Mouse (Mus musculus) T-helper 2 cell (primary cell): ENCODE data around the gene Sp9.

Experiments used
- in situ Hi-C: fragments of 300-600 bp; cut with MboI, MseI; formaldehyde crosslinking; loops from one replicate; pipeline ENCODE4 v1.15.1; 2025; ENCODE audit warnings: high pct_unique_total_duplicates

The Sp9 gene

DNA sequence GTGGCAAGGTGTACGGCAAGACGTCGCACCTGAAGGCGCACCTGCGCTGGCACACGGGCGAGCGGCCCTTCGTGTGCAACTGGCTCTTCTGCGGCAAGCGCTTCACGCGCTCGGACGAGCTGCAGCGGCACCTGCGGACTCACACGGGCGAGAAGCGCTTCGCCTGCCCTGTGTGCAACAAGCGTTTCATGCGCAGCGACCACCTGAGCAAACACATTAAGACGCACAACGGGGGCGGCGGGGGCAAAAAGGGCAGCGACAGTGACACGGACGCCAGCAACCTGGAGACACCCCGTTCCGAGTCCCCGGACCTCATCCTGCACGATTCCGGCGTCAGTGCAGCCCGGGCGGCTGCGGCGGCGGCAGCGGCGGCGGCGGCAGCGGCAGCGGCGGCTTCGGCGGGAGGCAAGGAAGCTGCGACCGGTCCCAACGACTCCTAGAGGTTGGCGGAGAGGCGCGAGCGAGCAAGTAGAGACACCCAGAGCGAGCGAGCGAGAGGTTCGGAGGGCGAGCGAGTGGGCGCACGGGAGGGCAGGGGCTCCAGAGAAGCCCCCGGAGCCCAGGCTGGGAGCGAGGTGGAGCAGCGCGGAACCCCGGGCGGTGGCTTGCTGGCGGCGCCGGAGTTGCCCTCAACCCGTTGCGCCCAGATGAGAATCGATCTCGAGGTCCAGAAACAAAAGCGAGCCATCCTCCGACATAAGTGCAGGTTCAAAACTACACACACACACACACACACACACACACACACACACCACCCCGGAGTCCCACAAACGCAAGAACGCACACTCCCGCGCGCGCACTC, 2.6 kb downstream of the Sp9 start:
- in situ Hi-C loops, result loop anchor here (10.0 kb wide), 1 partner anchor 1740 kb away; no protein-coding TSS in a partner anchor

DNA sequence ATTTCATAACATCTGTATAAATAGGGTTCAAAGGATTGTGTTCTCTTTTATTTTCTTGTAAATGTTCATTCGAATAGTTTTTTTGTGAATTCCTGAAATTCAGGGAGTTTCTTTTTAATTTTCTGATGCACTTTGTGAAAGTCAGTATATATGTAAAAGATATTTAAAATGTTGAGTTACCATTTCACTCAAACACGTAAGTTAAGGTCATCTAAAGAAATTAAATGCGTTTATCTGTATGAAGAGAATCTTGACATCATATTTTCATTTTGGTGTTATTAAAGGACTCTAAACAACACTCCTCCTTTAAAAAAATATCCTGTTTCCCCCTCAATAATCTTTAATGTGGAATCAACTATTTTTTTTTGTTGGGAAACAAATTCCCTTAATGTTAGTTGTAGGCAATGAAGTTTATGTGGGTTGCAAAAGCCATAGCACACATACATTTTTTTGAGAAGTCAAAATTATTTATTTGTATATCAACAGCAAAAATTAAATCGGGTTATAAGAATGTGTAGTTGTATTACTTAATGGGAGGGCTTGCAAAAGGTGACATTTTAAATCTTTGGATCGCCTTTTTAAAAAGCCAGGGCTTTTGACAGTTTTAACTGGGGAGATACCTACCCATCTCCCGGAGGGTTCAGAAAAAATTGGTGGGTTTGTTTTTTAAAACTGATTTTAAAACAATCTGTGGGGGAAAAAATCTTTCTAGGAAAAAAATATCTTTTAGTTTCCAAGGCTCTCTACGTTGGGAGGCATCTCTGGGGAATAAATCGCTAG, 3.7 kb downstream of the Sp9 start:
- in situ Hi-C loops, result loop anchor here (10.0 kb wide), 1 partner anchor 1741 kb away; no protein-coding TSS in a partner anchor

DNA sequence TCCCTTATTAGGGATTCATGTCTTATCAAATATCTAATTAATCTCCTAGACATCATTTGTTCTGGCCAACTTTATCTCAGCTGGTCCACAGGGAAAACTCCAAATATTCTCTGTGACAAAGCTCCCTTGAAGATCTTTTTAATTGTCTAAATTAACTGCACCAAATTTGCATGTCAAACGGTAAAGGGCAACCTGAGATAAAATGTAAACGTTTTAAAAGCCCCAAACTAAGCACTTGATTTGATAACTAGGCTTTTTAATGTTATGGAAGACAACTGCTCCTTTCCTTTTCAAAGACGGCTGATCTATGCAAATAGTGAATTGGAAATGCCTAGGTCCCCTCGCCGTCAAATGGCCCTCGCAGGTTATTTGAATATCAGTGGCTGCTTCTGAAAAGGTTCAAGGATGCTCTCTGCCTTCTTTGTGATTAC, 4.4 kb downstream of the Sp9 start:
- in situ Hi-C loops, result loop anchor here (10.0 kb wide), 1 partner anchor 1741 kb away; no protein-coding TSS in a partner anchor

DNA sequence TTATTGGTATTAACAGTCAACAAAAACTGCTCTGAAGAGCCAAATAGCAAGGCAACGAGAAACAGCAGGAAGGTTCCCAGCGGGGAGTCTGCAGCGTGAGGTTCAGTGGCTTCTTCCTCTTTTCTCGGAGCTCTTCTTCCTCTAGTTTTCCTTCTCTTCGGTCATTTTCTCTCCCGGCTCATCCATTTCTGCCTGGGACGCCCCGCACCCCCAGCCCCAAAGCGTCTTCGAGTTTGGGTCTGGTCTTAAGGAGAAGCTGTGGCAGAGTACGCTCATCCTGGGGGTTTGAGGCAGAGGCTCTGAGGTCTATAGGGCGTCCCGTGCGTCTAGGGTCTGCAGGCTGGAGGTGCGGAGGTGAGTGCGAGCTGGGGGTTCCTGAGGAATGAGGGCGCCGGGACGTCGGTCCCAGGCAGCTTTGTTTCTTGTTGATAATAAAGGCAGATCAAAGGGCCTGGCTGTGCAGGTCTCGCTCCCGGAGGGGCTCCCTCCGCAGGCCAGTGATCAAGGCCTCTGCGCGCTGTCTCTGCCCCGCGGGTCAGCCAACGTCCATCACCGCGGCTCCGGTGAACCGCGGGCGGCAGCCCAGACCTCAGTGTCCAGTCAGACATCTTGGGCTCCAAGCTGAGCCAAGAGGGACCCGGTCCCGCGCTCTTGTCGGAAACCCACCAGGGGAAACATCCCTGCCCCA, 5.4 kb downstream of the Sp9 start:
- in situ Hi-C loops, result loop anchor here (10.0 kb wide), 1 partner anchor 1742 kb away; no protein-coding TSS in a partner anchor

DNA sequence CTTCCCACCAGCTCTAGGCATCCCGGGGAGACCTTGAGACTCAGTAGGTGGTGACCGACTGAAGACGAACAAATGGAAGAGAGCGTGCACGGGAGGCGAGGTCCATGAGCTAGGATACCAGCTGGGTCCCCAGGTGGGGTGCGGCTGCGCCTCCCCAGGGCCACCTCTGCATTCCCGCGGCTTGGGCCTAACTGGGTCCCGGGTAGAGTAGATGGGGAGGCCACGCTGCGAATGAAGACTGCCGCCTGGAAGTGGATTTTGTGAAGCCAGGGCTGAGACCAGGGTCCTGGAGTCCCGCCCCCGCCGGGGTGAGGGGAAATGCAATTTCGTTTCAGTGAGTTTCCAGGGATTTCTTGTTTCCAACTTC, 6.0 kb downstream of the Sp9 start:
- in situ Hi-C loops, result loop anchor here (10.0 kb wide), 1 partner anchor 1743 kb away; no protein-coding TSS in a partner anchor

DNA sequence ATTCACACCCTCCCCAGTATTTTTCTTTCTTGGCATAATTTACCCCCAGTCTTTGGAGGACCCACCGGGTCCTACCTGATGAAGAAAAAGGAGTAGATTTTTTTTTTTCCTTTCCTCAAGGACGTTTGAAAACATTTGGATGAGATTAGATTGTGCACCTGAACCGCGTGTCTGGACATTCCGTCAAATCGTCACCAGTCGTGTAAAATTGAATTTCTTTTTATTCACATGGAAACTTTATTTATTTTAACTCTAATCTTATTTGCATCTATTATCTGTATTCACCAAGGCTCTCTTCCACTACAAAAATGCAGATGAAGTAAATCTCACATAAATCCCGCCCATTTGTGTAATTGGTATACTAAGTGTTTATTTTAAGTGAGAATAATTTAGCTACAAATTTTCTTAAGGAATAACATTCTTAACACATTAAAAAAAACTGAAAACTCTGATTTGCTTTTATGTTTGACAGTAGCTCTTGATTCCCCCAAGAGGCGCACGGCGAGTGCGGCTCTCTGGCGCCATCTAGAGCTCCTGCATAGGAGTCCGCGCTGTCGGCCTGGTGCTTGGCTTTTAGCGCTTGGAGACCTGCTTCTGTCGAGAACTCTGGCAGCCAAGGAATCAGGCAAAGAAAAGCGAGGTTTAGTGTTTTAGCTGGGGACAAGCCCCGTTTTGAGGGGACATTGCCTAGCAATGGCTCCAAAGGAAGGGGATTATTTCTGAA, 6.6 kb downstream of the Sp9 start:
- in situ Hi-C loops, result loop anchor here (10.0 kb wide), 1 partner anchor 1743 kb away; no protein-coding TSS in a partner anchor

DNA sequence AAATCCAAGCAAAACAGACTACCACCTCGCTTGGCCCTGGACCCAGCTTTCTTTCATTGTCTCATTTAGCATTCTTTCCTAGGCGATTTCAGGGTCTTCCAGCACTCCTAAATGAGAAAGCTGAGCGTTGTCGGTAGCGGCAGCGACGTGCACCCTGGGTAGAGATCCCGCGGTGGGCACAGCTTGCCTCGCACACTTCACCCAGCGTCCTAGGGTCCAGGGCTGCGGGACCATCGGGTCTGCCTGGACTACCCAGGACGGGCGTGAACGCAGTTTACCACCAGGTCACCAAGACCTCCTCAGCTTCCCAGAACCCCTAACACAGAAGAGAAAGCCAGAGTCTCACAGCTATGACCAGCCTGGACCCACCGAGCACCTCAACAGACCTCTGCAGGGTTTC, 7.1 kb downstream of the Sp9 start:
- in situ Hi-C loops, result loop anchor here (10.0 kb wide), 1 partner anchor 1744 kb away; no protein-coding TSS in a partner anchor

DNA sequence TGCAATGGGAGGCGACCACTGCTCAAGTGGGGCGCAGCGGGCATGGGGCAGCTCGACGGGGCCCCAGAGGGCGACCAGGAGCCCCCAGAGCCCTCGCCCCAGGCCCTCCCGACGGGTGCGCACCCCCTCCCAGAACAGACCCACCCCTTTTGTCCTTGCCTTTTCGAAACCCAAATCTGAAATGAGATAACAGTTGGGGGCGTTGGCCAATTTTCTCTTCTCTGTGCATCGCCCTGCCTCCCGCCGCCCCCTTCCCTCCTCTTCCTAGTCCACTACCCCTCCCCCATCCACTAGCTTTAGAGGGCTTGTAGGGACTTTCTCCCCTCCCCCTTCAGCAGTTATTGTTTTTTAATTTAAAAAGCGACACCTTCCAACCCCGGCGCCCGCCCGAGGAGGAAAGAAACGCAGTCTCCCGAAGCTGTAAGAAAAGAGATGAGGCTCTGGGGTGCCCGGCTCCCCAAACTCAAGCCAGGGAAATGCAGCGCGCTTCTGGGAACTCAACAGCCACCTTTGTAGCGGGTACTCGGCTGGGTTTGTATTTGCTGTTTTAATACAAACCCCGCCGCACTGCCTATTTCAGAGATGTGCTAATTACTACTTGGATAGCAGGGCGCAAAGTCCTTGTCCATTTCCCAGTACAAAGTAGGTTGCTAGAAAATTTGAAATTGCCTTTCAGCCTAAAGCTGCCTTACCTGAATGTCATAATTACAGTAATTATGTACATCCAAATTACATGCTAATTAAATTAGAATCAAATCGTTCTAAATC, 7.7 kb downstream of the Sp9 start:
- in situ Hi-C loops, result loop anchor here (10.0 kb wide), 1 partner anchor 1745 kb away; no protein-coding TSS in a partner anchor

DNA sequence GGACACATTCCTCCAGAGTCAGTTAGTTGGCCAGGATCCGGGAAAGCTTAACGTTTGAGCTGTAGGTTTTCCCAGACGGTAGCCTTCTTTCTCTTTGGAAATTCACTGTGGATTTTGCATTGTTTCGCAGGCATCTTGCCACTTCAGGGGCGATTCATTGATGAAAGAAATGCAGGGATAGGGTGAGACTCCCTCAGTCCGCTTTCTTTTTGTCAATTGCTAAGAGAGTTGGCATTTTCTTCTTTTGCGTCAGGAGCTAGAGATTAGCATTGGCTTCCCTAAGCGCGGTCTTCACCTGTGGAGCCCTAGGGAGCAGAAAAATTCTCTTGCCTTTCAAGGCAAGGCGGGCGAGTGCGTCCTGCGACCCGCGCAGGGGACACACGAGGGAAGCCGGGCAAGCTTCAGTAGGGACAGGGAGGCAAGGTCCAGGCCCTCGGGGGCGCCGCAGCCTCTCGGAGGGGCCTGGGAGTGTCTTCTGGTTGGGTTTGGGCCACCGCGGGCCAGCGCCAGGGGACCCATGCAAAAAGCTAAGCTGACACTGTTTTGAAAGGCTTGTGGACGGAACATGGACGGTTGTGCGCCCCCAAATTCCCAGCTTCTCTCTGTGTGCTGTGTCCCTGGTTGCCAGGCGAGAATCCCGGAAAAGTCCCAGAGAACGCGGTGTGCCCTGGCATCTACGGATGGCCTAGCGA, 8.8 kb downstream of the Sp9 start:
- in situ Hi-C loops, result no loop called here

DNA sequence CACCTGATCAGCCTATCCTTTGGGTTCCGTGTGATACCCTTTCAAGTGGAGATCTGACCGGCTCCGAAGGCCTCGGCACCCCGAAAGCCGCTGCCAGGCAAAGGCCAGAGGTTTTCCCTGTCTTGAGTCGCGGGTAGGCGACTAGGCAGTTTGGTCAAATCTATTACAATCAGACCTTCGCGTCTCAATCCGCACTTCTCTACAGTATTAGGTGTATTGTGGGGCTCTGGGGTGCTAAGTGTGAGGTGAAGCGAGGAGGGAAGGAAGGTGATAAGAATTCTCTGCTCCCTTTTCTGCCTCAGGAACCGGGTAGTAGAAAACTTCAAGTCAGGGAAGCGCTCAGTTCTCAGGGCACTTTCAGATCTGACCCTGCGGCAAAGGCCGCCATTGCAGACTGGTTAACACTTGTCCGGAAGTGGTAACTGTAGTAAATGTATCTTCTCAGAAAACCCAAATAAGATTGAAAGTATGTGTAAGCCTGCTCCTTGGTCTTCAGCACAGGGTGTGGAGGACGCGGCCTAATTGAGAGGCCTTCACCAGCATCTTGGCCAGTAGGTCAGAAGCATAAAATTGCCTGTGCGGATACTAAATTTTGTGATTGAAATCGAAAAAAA, 9.4 kb downstream of the Sp9 start:
- in situ Hi-C loops, result no loop called here

DNA sequence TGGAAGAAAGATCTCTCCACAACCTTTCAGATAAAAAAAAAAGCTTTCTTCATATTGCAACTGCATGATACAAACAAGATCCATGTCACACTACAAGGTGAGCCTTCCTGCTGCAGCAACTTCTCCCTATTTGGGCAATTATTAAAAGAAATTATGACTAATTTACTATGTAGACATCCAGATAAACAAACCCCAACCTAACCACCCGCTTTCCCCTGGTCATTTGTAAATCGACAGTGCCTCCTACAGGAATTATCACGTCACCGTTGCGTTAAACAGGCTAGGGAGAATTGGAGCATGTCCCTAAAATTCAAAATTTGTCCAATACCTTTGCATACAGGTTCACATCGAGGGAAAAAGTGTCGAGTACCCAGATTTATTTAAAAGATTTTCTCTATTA, 10.0 kb downstream of the Sp9 start:
- in situ Hi-C loops, result no loop called here

DNA sequence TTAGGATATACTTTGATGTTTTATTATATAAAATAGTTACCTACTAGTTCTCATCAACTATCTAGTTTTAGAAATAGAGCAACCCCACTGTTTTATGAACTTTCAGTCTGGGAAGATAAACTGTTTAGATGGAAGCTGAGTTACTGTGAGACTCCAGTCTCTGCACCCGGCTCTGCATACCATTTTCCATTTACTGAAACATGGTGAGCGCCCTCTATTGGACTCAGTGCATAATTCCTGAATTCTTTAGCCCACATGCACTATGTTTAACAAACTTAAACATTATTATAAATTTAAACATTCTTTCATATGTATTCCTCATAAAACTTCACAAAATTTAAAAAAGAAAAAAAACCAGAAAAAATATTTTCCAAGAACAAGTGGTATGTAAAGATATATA, 13.9 kb downstream of the Sp9 start:
- in situ Hi-C loops, result loop anchor here (5.0 kb wide), 1 partner anchor 118 kb away; no protein-coding TSS in a partner anchor

DNA sequence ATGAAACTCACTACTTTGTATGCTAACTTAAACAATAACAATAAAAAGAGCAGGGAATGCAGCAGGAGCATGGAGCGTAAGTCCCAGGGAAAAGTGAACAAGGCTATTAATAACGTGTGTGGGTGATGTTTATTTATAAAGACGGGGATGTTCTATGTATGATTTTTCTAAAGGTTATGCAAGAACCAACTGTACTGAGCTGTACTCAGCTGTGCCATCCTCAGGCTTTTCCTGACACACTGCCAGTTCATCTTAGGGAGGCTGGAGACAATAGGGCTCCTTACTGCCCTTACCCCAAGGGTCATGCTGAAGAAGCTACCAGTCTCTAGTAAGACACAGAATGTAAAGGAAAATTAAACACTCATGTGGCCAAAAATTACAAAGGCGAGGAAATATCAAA, 19.4 kb downstream of the Sp9 start:
- in situ Hi-C loops, result no loop called here

DNA sequence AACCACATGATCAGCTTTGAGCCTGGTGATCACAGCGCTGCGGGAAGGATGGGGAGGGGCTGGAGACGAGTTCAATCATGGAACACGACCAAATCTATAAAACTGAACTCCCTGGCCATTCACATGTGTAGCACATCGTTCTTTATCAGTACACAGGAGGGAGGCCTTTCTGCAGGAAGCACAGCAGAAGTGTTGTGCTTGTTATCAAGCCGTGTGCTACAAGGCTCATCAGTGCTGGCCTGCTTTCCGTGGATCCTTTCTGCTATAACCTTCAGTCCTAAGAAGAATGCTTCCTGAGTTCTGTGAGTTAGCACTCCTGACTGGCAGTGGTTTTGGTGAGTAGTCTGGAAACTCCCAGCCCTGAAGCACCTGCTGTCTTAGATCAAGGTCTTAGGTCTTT, 23.3 kb downstream of the Sp9 start:
- in situ Hi-C loops, result no loop called here

DNA sequence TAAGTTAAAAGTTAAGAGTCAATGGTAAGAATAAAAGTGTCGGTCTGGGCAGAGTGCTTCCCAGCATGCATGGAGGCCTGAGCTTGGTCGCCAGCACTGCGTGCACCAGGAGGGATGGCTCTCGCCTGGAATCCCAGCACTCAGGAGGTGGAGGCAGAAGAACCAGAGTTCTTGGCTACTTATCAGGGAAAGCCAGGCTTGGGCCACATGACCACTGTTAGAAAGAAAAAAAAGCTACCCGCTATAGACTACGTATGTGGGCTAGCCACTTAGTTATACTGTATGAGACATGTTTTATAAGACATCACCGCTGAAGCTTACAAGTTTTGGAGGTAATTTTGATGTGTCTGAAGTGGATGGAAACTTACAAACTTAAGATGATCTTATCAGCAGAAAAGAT, 26.4 kb downstream of the Sp9 start:
- in situ Hi-C loops, result no loop called here

DNA sequence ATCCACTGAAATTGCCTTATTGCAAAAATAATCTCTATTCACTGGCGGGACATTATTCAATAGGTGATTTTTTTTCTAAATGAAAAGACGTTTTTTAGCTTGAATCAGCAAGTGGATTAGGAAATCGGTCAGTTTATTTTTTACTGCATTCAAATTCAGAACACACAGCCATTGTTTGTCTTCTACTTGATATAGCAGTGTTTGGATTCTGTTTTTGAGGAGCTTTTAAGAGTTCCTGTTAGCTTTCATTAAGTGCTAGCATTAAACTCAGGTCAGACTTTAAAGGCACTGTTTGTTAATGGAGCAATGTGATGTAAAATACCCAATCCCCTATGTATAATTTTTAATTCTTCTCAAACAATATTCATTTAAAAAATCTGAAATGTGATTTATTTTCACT, 27.1 kb downstream of the Sp9 start:
- in situ Hi-C loops, result no loop called here

DNA sequence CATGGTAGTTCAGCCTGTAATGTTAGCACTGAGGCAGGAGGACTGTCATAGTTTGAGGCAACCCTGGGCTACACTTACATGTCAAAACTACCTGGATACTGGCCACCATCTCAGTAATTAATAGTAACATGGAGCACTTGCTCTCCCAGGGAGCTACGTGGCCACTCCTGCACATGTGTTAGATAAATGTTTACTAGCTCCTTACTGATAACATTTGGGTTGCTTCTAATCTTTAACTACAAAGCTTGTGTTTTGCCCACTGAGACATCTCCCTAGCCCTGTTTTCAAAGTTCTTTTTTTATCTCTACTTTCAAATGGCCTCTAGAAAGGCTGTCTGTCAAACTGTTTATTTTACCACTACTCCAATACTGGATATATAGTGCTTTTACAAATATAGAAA, 30.3 kb downstream of the Sp9 start:
- in situ Hi-C loops, result no loop called here

DNA sequence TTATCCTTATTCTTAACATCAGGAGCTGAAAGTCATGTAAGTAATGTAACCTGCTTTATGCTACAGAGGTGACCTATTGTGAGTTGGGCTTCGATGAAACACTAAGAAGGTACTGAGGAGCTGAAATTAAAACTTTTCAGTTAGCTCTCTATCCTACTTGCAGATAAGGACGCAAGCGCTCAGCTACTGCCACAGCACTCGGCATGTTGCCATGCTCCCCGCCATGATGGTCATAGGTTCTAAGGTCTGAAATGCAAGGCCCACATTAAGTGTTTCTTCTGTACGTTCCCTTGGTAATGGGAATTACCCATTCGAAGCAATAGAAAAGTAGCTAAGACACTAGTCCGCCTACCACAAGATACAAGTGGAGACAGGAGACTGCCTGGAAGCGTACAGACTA, 31.0 kb downstream of the Sp9 start:
- in situ Hi-C loops, result no loop called here

DNA sequence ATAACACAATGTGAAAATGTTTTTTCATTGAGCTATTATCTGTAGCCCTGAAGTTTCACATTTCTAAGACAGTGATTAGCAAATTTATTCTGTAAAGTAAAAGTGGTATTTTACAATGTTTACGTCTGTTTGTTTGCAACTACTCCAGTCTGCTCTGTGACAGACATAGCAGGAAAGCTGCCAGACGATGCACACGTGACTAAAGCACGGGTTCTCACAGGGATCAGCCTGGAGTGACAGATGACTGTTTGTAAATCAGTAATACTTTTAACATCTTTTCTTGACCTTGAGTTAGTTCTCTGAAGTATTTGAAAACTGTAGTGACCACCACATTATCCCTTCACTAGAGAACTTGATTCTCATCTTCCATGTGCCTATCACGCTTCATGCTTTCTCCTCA, 32.8 kb downstream of the Sp9 start:
- in situ Hi-C loops, result no loop called here
